Mouse (Mus musculus) myocyte (in vitro differentiated cells): Measurements from ENCODE around the gene Emx2. TPM values are rescaled to one million over a fixed set of nuclear protein-coding genes. Genes with fewer than 3 reads are reported as not detected.

Experiments used
- H3K27me3 ChIP-seq: one replicate; pipeline ENCODE4 v1.6.1; 2011; ENCODE audit not compliant: control insufficient read depth, insufficient read depth, insufficient read length
- H3K36me3 ChIP-seq: one replicate; pipeline ENCODE4 v1.6.1; 2011; ENCODE audit not compliant: control insufficient read depth, insufficient read depth
- H3K4me2 ChIP-seq: one replicate; pipeline ENCODE4 v1.6.1; 2011; ENCODE audit warnings: low read depth, control low read depth
- H3K4me3 ChIP-seq: one replicate; pipeline ENCODE4 v1.5.1; 2011; ENCODE audit warnings: mild to moderate bottlenecking, control low read depth, moderate library complexity
- H3K79me2 ChIP-seq: one replicate; pipeline ENCODE4 v1.6.1; 2011; ENCODE audit not compliant: control insufficient read depth, insufficient read depth
- H3ac ChIP-seq: one replicate; pipeline ENCODE4 v1.6.1; 2011; ENCODE audit not compliant: control insufficient read depth, insufficient read length
- CEBPB ChIP-seq: IDR thresholded peaks from 2 replicates; pipeline ENCODE4 v1.6.1; 2011; ENCODE audit warnings: mild to moderate bottlenecking, moderate library complexity; ENCODE audit not compliant: poor library complexity, insufficient read depth, severe bottlenecking
- MAX ChIP-seq: IDR thresholded peaks from one replicate; pipeline ENCODE4 v1.6.1; 2011; ENCODE audit warnings: low read depth, mild to moderate bottlenecking, control low read depth
- MYOD1 ChIP-seq, 3 experiments: IDR thresholded peaks; one replicate each; pipeline ENCODE4 v1.6.1; 2011; ENCODE audit warnings: control low read depth in 2 of 3, low read depth in 2 of 3, mild to moderate bottlenecking in 2 of 3, moderate library complexity in 1 of 3; ENCODE audit not compliant: insufficient read length in 2 of 3, control insufficient read depth in 1 of 3
- MYOG ChIP-seq, 3 experiments: IDR thresholded peaks; one replicate each; pipeline ENCODE4 v1.6.1; 2011; ENCODE audit warnings: control low read depth in 2 of 3, low read depth in 2 of 3, mild to moderate bottlenecking in 2 of 3; ENCODE audit not compliant: insufficient read length in 2 of 3, control insufficient read depth in 1 of 3, insufficient read depth in 1 of 3
- POLR2A ChIP-seq: IDR thresholded peaks from one replicate; pipeline ENCODE4 v1.6.1; 2011; ENCODE audit warnings: low read depth, mild to moderate bottlenecking, control low read depth, moderate library complexity; ENCODE audit not compliant: insufficient read length
- POLR2AphosphoS2 ChIP-seq: IDR thresholded peaks from one replicate; pipeline ENCODE4 v1.6.1; 2011; ENCODE audit warnings: low read depth, control low read depth; ENCODE audit not compliant: insufficient read length
- REST ChIP-seq: IDR thresholded peaks from one replicate; pipeline ENCODE4 v1.6.1; 2011; ENCODE audit warnings: mild to moderate bottlenecking, control low read depth, moderate library complexity; ENCODE audit not compliant: insufficient read depth, insufficient read length
- SRF ChIP-seq: IDR thresholded peaks from one replicate; pipeline ENCODE4 v1.6.1; 2011; ENCODE audit warnings: low read depth; ENCODE audit not compliant: control insufficient read depth, insufficient read length
- TCF3 ChIP-seq: IDR thresholded peaks from one replicate; pipeline ENCODE4 v1.6.1; 2011; ENCODE audit warnings: low read depth, control low read depth; ENCODE audit not compliant: insufficient read length
- USF1 ChIP-seq: IDR thresholded peaks from one replicate; pipeline ENCODE4 v1.6.1; 2011; ENCODE audit warnings: low read depth, mild to moderate bottlenecking, control low read depth, moderate library complexity
- polyA plus RNA-seq: library from polyadenylated mRNA; unstranded; fragments of >200 nt; fragmentation: generic; extraction: Trizol; gene quantifications from one replicate; pipeline ENCODE4 v1.2.1, GENCODE M21; 2012; ENCODE audit warnings: missing spikeins

Emx2 gene
- polyA plus RNA-seq, 1 experiment, result not detected

DNA sequence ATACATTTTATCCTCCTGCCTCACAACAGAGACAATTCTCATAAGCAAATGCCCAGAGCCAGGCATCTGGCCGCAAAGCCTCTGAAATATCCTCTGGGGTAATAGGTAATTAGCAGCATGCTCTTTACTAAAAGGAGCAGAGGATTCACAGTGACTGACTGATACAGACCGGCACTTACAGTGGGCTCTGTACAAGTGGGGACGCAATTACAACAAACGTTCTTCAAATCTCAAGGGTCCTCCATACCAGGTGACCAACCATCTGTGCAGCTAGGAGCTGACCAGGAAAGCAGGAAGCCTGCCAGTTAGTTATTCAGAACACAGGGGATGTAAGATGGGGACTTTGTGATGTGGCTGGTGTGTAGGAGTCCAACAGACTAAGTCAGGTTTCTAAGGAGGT lies 38.7 kb downstream of the Emx2 start:
- H3K79me2 ChIP-seq, result no peaks in the 10 kb centered on the region
- no peak overlapping the region for H3K4me3 ChIP-seq
- no peak overlapping the region for H3K4me2 ChIP-seq
- no peaks in the 10 kb centered on the region for H3K27me3 ChIP-seq
- no peaks in the 10 kb centered on the region for H3K36me3 ChIP-seq
- H3ac ChIP-seq, result no peak overlapping the region
- TF ChIP-seq REST (no peak), MYOD1 (IDR thresholded peaks at IDR 0.05; ENCODE audit: control insufficient read depth in 1 of 3, insufficient read length in 2 of 3, low read depth in 2 of 3) (no peak), MAX (no peak), TCF3 (no peak), MYOG (IDR thresholded peaks at IDR 0.05; ENCODE audit: control insufficient read depth in 1 of 3, insufficient read depth in 1 of 3, insufficient read length in 2 of 3, low read depth in 2 of 3) (no peak), USF1 (no peak), CEBPB (no peak)

GRCm38 (mm10) chr19:59508896-59509295 lies 50.7 kb downstream of the Emx2 start:
- TF ChIP-seq MAX (no peak), REST (no peak)
- Histone ChIP-seq H3K36me3 (no peaks in the 10 kb centered on the region), H3K4me2 (no peak overlapping the region), H3K27me3 (no peaks in the 10 kb centered on the region), H3ac (no peak overlapping the region), H3K4me3 (no peak overlapping the region), H3K79me2 (no peaks in the 10 kb centered on the region)

DNA sequence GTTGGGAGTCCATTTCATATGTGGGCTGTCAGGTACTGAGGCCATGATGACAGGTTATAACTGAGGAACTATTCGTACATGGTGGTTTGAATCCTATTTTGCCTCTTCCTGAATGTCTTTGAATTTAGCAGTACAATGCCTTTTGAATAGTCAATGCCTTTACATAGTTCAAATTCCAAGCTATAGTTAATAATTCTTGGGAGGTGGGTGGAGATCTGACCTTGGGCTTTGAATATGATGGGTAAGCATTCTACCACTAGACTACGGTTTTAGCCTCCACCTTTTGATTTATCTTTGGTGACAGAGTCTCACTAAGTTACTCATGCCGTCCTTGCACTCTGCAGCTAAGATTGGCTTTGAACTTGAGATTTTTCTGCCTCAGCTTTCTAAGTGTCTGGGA lies 55.0 kb downstream of the Emx2 start:
- Histone ChIP-seq H3K27me3 (no peaks in the 10 kb centered on the region), H3K4me3 (no peak overlapping the region), H3ac (no peak overlapping the region), H3K36me3 (no peaks in the 10 kb centered on the region), H3K79me2 (no peaks in the 10 kb centered on the region), H3K4me2 (no peak overlapping the region)
- no peak for TF ChIP-seq POLR2AphosphoS2
- TF ChIP-seq CEBPB, result no peak
- no peak for TF ChIP-seq POLR2A
- TF ChIP-seq TCF3, result no peak
- no peak for TF ChIP-seq MYOD1 (IDR thresholded peaks at IDR 0.05; ENCODE audit: control insufficient read depth in 1 of 3, insufficient read length in 2 of 3, low read depth in 2 of 3)
- TF ChIP-seq MYOG (IDR thresholded peaks at IDR 0.05; ENCODE audit: control insufficient read depth in 1 of 3, insufficient read depth in 1 of 3, insufficient read length in 2 of 3, low read depth in 2 of 3), result no peak
- no peak for TF ChIP-seq MAX
- no peak for TF ChIP-seq SRF

Other genes with a start within 250 kb of the Emx2 start
- not detected for gene Kcnk18, start 239.2 kb upstream of the Emx2 start, polyA plus RNA-seq
- 0.42 TPM for gene Slc18a2, start 197.5 kb upstream of the Emx2 start, polyA plus RNA-seq
- gene Rps12-ps3, start 136.1 kb upstream of the Emx2 start, polyA plus RNA-seq, result 700 TPM
- 12.2 TPM for gene Pdzd8, start 112.6 kb upstream of the Emx2 start, polyA plus RNA-seq